Mouse (Mus musculus) olfactory bulb, adult 2 months (tissue): Measurements from ENCODE around the gene Hck. TPM values are rescaled to one million over a fixed set of nuclear protein-coding genes. Genes with fewer than 3 reads are reported as not detected.

Experiments used
- H3K27ac ChIP-seq: fragments of 200-500 bp; 2 replicates; pipeline ENCODE4 v1.5.1; 2012; ENCODE audit warnings: low read depth, low read length; ENCODE audit not compliant: insufficient read depth
- H3K4me1 ChIP-seq: fragments of 200-500 bp; 2 replicates; pipeline ENCODE4 v1.6.1; 2012; ENCODE audit warnings: low read length; ENCODE audit not compliant: control insufficient read depth, insufficient read depth
- H3K4me3 ChIP-seq: fragments of 200-500 bp; 2 replicates; pipeline ENCODE4 v1.5.1; 2012; ENCODE audit warnings: mild to moderate bottlenecking, low read depth, low read length, moderate library complexity; ENCODE audit not compliant: insufficient read depth
- CTCF ChIP-seq: fragments of 200-500 bp; IDR thresholded peaks from 2 replicates; pipeline ENCODE4 v1.5.1; 2012; ENCODE audit warnings: low read depth, mild to moderate bottlenecking, low read length, moderate library complexity; ENCODE audit not compliant: insufficient read depth
- POLR2A ChIP-seq: fragments of 200-500 bp; IDR thresholded peaks from 2 replicates; pipeline ENCODE4 v1.6.1; 2012; ENCODE audit warnings: mild to moderate bottlenecking, low read depth, low read length, moderate library complexity; ENCODE audit not compliant: insufficient read depth
- WGBS: fragments of 180-500 bp; shearing (Covaris S2); methylation state at CpG from one replicate; pipeline ENCODE4 v1.1.7; 2018; 5-methylcytosine and 5-hydroxymethylcytosine counted together
- polyA plus RNA-seq: library from polyadenylated mRNA; stranded (reverse); fragments of >200 nt; gene quantifications from 2 replicates; pipeline ENCODE4 v1.2.4, GENCODE M21; 2012; ENCODE audit warnings: low replicate concordance; ENCODE audit not compliant: missing spikeins, insufficient read depth, insufficient read length

Gene Hck
- polyA plus RNA-seq, 1 experiment, result not detected

DNA sequence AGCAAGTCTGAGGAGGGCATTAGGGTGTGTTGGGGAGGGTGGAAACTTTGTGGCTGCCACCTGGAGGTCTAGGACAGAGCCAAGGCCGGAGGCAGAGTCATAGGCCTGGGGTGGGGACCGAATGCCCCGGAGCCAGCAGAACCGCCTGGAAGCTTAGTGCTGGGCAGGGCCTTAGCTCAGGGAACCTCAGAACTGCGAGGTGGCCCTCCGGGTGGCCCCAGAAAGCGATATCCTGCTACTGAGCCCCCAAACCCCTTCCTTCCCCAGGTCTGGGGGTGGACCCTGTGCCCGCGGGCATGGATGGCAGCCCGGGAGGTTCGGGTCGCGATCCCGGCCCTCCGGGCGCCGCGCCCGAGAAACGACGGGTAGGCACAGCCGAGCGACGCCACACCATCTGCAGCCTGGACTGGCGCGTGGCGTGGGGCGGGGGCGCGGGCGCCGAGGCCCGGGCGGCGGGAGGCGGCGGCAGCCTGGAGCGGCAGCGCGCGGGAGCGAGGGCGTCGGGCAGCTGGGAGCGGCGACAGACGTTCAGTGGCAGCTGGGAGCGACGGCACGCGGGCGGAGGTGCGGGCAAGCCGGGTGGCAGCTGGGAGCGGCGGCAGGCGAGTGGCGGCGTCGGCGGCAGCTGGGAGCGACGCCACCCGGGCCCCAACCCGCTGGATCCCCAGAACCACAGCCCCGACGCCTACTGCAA lies 36.6 kb upstream of the Hck start:
- WGBS, result 22% methylated on average over 67 of the region's 67 CpGs
- Histone ChIP-seq H3K27ac (no peak overlapping the region), H3K4me1 (peaks cover 11% of the 10 kb centered on the region), H3K4me3 (peak overlapping the region; percentile 3; the same call in 1 of the 2 replicates)
- no peak for TF ChIP-seq CTCF
- TF ChIP-seq POLR2A, result no peak

DNA sequence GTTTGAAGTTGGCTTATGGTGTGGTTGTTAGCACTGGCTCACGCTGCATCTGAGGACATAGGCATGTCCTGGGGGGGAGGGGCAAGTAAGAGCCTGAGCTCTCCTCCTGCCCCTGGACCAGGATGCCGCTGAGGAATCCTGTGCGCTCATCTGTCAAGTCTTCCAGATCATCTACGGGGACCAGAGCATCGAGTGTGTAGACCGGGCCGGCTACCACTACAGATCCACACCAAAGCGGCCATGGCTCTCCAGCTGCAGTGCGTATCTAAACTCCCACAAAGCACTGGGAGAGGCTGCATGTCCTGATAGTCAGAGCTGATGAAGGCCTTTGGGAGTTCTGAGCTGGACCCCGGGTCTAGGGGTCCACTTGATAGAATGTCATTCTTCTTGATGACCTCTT lies 33.6 kb upstream of the Hck start:
- H3K27ac ChIP-seq, result no peak overlapping the region

DNA sequence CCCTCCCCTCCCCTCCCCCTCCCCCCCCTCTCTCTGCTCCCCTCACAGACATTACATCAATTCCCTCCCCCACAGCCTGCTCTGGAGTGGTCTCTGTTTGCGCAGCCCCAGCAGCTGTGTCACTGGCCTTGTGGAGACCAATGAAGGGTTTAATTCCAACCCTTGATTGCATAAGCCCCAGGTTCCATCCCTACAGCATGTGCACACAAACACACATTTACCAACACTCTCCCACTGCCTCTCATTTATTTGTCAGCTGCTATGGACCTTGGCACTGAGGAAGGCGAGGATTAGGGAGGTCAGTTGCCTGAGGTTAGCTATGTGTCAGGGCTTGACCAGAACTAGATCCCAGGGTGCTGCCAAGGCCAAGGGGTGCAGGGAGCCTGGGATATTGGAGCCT lies 32.3 kb upstream of the Hck start:
- Histone ChIP-seq H3K4me3 (no peak overlapping the region), H3K4me1 (peaks cover 8% of the 10 kb centered on the region), H3K27ac (no peak overlapping the region)
- no peak for TF ChIP-seq CTCF
- no peak for TF ChIP-seq POLR2A
- WGBS, result 75% methylated on average over 2 of the region's 2 CpGs

More for the DNA sequence above, 33.6 kb upstream of the Hck start:
- peaks cover 11% of the 10 kb centered on the region for H3K4me1 ChIP-seq
- H3K4me3 ChIP-seq, result no peak overlapping the region
- TF ChIP-seq POLR2A (no peak), CTCF (no peak)
- WGBS, result 90% methylated on average over 10 of the region's 10 CpGs

DNA sequence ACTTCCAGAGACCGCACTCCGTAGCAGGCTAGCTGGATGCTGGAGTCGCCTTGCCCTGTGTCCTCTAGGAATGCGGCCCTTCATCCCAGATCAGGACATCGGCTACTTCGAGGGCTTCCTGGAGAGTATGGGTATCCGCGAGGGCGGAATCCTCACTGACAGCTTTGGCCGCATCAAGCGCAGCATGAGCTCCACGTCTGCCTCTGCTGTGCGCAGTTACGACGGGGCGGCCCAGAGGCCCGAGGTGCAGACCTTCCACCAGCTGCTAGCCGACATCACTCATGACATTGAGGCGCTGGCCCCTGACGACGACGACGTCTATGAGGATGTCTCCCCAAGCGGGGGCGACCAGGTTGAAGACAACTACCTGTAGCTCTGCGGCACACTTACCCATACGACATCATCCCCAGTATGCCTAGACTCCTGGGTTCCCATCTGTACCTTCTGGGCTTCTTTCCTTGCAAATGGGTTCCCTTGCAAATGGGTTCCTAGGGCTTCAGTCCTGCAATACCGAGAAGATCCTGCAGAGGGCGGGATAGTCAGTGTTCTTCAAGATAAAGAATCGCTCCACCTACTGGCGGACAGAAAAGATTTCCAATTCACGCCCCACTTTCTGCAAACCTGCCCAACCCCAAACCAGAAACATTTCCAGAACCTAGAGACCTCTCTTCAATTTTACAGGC lies 27.3 kb upstream of the Hck start:
- Histone ChIP-seq H3K27ac (no peak overlapping the region), H3K4me3 (no peak overlapping the region), H3K4me1 (no peaks in the 10 kb centered on the region)
- TF ChIP-seq CTCF (peak; percentile 53), POLR2A (no peak)
- 38% methylated on average over 32 of the region's 32 CpGs for WGBS

DNA sequence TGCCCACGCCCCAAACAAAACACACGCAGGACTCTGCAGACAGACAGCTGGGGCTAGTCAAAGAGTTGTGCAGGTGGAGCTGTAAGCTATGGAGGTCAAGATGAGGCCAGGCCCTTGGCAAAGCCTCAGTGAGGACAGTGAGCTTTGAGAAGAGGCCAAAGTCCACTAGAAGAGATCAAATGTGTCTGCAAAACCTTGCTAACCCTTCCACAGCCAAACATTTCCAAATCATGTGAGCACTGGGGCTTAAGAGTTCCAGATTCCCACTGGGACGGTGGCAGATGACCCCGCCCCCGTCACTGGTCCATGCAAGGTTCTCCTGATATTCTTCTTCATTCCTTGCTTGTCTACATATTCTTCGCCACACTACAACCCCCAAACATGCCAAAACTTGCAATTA lies 26.4 kb upstream of the Hck start:
- WGBS, result 82% methylated on average over 6 of the region's 6 CpGs
- no peaks in the 10 kb centered on the region for H3K4me1 ChIP-seq
- H3K27ac ChIP-seq, result no peak overlapping the region
- no peak overlapping the region for H3K4me3 ChIP-seq
- no peak for TF ChIP-seq POLR2A
- TF ChIP-seq CTCF, result no peak

DNA sequence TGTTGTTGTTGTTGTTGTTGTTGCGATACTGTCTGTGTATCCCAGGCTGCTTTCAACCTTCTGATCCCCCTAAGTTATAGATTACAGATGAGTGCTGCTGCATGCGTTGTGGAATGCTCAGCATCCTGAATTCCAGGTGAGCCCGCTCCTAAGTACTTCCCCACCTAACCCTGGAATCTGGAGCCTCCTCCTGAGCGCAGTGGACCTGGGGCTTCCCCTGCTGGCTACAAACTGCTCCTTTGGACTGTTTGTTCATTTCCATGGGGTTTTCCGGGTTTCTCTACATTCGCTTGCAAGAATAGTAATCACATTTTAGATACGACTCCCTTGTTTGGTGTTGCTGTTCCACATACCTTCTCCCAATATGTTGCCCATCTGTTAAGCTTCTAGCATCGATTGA lies 25.0 kb upstream of the Hck start:
- H3K4me3 ChIP-seq, result no peak overlapping the region
- TF ChIP-seq CTCF, result no peak
- no peak for TF ChIP-seq POLR2A
- 89% methylated on average over 8 of the region's 8 CpGs for WGBS
- H3K4me1 ChIP-seq, result no peaks in the 10 kb centered on the region
- no peak overlapping the region for H3K27ac ChIP-seq

DNA sequence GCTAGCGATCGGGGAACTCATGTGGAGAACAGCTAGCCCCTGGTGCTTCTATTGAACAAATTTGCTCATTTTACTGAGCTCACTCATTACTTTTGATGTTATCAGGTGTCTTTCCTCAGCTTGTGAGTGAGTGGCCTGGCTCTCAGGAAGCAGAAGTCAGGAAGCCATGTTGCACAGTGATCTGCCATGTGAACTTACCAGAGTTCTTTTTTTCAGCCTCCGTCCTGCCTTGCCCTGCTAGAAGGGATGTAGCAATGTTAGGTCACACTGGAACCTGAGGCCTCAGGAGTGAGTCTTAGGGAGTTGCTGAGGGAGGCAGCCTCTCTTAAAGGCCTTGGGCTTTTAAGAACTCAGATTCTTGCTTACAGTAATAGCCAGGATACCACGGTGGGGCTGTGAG lies 24.4 kb upstream of the Hck start:
- WGBS, result 87% methylated on average over 4 of the region's 4 CpGs
- Histone ChIP-seq H3K4me3 (no peak overlapping the region), H3K4me1 (no peaks in the 10 kb centered on the region), H3K27ac (no peak overlapping the region)
- TF ChIP-seq CTCF, result no peak
- no peak for TF ChIP-seq POLR2A

DNA sequence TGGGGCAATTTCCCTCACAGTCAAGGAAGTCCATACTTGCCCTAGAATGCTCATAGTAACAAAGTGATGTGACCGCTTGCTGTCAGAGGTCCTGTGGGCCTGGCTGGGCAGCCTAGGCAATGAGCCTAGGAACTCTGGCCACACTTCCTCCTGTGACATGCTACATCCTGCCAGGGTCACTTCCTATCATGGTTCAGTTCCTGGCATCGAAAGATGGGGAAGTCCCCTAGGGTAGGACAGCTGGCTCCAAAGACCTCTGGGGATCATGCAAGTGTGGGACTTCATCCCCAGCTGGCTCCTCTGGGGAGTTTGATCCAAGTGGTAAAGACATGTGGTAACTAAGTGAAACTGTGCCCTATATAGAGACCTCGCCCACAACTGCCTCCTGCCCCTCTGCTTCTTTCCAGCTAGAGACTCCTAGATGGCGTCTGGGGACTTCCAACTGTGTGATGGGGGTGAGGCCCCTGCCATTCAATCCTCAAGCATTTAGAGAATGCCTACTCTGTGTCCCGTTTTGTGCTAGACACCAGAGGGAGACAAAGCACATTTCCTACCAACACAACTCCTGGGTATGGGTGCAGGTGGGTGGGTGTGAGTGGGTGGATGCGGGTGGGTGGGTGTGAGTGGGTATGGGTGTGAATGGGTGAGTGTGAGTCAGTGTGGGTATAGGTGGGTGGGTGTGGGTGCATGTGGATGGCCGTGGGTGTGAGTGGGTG lies 23.8 kb upstream of the Hck start:
- Histone ChIP-seq H3K27ac (no peak overlapping the region), H3K4me1 (no peaks in the 10 kb centered on the region), H3K4me3 (no peak overlapping the region)
- TF ChIP-seq POLR2A (no peak), CTCF (no peak)
- WGBS, result 73% methylated on average over 7 of the region's 7 CpGs

DNA sequence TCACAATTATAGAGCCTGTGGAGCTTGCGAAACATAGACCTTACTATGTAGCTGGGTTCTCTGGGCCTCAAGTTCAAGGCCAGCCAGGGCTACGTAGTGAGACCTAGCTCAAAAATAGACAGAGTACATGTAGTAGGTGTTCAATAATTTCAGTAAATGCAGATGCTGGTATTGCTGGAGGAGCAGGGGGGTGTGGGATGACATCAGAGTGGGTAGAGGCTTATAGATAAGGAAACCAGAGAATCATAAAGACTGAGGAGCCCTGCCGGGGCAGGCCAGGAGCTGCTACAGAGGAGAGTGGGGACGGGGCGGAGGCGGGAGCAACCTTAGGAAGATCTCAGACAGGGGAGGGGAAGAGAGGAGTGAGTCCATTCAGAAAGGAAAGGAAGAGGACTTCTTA lies 22.7 kb upstream of the Hck start:
- H3K4me3 ChIP-seq, result no peak overlapping the region
- 96% methylated on average over 6 of the region's 6 CpGs for WGBS
- no peaks in the 10 kb centered on the region for H3K4me1 ChIP-seq
- H3K27ac ChIP-seq, result no peak overlapping the region
- TF ChIP-seq CTCF, result no peak
- no peak for TF ChIP-seq POLR2A
